Mouse (Mus musculus) spleen, postnatal 14 days (tissue): Measurements from ENCODE around the gene Ebf1.

Experiments
- DNase-seq, 2 experiments: peaks; one replicate each; pipeline ENCODE4 v3.0.0; 2021 to 2022; ENCODE audit warnings: low spot score in 2 of 2

The Ebf1 gene

DNA sequence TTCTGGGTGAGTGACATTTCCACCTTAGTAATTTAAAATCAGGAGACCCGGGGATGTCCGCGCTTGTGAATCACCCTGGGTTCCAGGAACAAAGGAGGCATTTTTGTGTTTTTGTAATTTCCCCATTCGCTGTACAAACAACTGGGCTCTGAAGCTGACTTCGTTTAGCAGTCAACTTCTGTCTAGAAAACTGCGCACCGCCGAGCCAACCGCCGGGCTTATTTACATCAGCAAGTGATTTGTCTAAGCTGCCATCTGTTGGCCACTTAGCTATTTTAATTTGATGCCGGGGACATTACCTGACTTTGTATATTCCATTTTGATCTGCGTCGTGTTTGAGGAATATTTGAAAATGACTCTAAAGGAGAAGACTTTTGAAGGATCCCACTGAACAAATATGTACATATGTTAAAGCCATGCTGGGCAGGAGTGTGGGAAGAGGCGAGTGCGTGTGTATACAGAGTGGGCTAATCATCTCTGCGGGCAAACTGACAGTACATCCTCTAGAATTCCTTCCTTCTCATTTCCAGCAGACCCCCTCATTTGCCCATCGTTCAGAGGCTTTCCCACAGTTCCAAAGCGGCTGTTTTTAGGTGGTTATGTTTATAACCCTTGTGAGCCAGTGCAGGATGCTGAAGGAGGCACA is 216.4 kb downstream of the Ebf1 start:
- no peak for DNase-seq

DNA sequence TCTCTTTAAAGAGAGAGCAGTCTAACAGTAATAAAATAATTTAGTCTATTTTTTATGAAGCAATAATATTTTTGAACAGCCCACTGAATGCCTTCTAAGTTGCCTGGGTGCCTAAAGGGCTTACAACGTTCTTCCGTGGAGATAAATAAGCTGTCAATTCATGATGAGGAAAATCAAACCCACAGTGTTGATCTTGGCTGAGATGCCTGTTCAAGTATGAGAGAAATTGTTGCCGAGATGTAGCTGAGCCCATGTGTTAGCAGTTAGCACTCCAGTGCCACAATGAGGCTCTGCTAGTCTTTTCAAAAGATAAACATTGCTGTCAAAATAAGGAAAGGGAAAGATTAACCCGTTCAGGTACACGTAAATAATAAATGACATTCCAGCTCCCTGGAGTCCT is 218.0 kb downstream of the Ebf1 start:
- DNase-seq, result no peak

DNA sequence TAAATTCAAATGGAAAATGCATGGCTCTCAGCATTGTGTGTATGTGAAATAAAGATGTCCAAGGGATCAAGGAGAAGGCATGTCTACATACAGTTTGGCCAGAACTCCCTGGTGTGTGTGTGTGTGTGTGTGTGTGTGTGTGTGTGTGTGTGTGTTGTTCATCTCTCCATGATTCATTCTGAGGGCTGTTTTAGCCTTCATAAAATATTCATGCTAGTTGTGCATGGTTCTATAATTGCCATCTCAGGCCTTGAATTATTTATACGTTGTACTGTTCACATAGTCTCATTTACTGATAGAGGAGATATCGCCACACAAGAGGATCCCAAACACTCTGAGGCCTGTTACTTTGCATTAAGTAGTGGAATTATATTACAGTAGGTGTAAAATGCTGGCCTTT is 220.5 kb downstream of the Ebf1 start:
- no peak for DNase-seq

DNA sequence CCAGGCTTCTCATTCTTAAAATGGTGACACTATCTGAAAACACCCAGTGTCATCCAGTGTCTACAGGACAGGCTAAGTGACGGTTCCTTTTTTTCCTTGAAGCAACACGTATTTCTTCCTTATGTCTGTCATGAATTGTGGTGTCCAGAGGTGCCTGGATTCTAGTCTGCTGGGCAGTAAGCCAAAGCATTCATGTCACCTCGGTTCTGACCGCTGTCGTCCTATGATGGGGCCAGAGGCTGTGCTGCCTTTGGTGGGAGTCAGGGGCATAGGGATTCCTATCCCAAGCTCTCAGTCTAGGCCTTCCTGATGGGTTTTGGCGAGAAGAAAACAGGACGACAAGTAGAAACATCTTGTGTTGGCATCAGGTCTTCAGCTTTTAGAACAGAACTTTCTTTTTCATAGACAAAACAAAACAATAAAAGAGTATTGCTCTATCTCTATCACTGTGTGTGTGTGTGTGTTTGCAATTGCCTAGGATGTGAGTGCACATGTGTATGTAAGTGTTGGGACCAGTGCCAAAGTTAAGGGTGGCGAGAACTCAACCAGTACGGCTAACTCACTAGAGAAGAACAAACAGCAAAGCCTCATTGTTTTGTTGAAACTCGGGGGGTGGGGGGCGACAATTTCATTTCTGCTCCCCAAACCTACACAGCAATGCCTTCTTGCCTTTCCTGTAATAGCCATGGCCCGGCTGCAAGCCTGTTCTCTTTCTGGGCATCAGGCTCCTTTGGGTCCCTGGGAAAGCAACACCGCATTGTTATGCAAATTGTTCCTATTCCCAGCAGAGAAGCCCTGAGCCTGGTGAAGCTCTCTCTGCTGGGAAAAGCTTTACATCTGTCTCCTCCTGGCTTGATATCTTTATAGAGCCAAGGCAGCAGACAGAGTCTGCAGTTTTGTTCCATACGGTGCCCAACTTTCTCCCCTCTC is 224.3 kb downstream of the Ebf1 start:
- no peak for DNase-seq

DNA sequence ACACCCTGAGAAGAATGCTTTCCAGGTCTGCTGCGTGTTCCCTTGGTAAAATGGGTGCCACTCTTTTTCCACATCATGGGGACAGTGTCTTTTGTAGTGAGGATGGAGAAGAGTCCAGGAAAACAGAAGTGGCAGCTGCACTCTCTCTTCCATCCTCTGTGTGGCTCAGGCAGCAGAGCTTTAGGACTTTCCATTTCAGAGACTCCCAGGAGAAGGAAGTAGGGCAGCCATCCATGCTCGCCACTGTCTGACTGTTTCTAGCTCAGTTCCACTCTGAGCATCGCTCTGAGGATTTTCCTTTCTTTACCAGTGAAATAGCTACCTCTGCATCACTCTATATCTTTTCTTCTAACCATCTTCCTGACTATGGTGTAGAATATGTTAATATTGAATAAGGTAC is 234.8 kb downstream of the Ebf1 start:
- no peak for DNase-seq

DNA sequence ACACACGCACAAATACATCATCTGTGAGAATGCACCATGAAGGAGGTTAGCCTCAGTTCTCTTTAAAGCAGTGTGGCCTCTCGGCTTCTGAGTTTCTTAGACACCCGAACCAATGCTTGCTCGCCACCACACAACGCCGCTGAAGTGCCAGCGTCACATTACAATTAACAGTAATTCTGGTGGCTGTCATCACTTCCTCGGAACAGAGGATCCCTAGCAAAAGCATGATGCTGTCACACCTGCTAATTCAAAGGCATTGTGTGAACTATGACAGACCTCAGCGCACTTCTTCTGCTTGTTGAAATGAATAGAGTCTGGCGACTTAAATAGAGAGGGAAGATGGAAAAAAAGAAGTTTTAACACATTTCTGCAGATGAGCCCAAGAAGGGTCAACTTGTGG is 235.8 kb downstream of the Ebf1 start:
- no peak for DNase-seq

DNA sequence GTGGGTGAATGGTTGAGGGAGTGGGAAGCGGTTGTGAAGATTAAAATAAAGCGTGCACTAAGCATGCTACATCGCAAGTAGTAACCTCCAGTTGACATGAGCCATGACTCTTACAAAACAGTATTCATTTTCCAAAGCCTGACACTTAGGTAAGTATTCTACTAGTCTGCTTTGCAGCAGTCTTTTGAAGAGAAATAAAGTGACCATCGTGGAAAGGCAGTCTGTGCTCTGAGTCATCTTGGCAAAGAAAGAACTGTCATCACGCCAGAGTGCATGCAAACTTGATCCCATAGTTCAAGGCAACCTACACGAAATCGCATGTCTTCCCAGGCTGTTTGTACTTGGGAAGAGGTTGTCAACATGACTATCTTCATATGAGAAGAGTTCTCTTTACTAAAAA is 237.4 kb downstream of the Ebf1 start:
- DNase-seq, result no peak

DNA sequence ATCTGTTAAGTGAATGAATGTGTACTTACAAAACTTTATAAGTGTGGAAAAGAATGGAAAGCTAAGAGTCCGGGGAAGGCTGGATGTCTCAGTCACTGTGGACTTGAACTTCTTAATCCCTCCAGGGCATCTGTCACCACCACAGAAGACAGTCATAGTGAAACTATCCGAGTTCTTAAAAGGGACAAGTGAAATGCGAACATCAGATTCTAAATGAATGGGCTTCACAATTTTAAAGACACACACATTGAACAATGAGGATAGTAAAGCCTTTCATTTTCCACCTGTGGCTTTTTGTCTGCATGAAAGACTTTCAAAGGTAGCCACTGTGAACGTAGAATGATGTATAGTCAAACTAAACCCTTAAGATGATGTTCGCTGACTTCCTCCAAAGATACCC is 244.0 kb downstream of the Ebf1 start:
- DNase-seq, result no peak

DNA sequence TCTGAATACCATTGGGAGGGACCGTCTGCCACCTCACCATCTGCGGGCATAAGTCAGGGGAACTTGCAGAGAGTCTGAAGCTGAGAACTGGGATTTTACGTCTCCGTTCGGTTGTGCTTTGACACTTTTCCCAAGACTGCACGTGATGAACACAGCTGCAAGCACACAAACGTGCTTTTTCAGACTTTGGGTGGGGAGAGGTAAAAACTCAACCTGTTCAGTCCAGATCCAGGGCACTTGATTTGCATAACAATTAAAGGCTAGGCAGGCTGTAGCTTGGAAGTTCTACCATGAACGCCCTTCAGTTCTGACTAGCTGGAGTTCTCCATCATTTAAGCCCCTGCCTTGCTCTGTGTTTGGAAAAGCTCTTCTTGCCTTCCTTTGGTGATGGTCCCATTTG is 246.8 kb downstream of the Ebf1 start:
- DNase-seq, result no peak

DNA sequence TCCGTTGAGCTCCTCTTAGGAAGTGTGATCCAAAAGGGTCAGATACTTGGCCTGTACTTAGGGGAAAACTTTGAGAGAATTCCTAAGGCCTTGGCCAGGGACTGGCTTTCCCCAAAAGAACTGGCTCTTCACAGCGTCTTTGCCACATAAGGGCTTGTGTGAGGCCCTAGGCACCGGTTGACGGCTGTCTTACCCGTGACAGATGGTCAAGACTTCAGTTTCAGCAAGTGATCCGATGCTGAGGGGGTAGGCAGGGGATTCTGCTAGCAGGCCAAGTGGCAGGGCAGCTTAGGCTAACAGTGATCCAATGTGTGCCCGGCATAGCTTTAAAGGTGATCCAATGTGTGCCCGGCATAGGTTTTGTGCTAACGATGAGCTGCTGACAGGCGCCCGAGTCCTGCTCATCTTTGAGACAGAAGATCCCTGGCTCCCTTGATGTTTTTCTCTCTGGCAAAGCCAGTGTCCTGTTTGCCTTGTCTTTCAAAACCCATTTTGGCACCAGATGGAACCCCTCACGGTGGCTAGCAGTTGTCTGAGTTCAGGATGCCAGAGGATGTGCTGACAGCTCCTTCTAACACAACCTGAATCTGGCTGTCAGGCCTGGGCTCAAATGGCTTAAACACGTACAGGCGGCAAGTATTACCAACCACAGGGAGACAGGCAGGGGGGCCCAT is 249.5 kb downstream of the Ebf1 start:
- no peak for DNase-seq

DNA sequence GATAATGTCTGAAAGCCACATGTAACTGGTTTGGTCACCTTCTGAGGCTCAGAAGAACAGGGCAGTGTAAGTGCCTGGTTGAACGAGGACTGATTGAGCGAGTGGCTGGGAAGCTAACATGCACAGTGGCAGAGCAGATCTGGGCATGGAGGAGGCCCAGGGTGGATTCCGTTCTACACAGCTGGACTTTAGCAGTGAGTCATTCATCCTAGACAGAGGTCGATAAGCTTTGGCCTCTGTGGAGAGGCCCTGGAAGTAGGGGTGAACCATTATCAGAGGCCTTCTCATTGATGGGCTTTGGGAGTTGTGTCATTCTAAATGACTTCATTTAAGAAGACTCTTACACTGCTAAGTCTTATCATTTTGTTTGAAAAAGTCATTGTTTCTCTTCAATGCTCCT is 250.3 kb downstream of the Ebf1 start:
- no peak for DNase-seq

DNA sequence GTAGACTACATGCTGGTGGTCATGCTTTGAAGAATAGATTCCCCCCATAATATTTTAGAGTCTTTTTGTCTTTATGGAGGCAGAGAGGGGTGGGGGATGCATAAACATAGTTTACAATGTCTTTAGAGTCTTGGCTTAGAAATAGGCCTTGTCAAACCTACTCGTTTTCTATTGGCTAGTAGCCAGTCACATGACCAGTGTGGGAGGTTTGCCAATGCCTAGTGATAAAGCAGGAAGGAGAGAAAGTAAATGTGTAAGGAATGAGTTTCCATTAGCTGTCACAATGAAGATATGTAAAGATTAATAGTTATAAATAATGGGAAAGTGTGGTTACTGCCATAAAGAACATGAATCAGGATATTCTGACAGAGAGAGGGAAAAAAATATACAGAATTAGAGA is 256.8 kb downstream of the Ebf1 start:
- no peak for DNase-seq

DNA sequence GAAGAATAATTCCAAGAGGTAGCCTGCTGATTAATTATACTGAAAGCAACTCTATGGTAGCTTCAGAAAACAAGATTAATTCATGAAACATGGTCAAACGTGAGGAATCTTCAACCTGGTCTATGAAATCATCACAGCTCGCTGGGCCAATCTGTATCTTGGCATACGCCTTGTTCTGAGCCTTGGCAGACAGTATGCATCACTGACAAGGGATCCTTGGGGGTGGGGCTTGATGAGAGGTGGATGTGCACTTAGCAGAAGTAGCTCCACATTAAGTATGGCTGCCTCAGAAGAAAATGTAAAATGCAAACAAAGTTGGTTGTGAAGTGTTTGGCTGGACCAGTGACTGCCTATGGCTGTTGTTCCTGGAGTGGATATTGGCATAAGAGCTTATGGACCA is 258.1 kb downstream of the Ebf1 start:
- DNase-seq, result no peak

DNA sequence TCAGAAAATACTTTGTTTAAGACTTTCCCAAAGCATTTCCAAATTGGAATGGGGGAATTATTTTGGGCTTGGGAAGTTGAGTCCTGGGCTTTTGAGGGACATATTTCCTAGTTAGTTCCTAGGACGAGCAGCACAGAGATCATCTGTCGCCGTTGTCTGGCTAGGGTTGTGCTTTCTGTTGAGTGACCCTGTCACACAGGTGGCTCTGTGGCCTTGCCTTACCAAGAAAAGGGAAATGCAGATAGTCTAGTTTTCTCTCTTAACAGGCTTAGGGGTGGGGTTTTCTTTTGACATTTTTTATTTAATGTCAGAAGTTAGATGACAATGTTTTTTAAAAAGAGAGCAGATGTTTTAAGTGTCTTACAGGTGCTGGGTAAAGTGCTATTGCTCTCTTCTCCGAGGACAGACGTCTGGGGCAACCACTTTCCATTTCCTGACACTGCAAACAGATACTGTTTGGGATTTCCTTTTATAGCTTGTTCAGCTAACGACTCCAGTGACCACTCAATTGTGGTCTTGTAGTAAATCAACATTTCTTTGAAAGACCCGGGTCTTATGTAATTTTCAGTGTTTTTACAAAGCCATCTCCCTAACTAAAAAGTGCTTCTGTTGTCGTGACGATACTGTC is 264.1 kb downstream of the Ebf1 start:
- DNase-seq, result no peak

DNA sequence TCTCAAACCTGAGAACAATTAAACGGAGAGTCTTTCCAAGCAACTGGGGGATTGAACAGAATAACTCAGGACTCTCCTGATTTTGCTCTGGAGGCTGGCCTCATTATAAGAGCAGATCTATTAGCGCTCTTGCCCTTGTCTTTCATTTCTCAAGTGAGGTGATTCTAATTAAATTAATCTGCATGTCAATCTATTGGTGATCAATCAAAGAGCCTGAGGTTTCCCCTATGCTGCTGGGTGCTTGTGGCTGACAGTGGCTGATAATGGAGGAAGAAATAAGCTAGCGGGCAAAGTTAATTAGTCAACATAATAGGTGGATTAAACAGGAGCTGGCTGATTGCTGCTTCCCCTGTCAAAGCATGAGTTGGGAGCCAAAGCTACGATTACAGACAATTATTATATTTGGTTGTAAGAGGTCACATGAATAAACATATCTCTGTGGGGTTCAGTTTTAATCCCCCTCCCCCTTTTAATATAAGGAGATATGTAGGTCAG is 265.4 kb downstream of the Ebf1 start:
- no peak for DNase-seq

DNA sequence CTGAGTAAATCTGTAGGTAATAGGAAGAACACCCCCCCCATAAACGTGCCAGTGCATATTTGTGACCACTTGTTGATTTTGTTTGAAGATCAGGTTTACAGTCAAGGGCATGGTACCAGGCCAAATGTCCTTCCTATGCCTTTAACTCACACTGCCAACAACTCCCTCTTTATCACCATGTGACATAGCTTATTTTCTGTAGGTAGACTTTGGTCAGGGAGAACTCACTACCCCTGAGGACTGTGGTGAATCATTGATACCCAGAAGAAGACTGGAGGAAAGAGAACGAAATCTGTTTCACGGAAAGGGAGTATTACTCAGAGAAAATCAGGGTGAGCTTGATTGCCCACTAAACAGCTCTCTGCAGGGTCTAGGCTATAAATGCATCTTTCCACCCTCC is 267.2 kb downstream of the Ebf1 start:
- no peak for DNase-seq

DNA sequence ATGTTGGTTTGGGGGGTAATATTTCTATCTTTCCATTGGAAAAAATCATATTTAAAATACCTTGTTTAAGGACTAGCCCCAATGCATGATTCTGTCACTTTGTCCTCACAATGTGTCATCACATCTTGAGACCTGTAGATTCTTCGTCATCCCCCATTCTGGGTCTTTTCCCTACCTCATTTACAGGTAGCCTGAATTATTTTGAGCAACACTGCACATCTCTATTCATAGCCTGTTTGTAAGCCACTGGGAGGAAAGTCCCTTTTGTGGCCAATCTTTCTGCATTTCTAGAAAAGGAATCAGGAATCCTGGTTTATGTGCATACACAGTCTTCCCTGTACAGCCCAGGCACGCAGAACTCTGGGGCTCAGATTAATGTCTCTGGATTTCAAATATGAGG is 269.8 kb downstream of the Ebf1 start:
- no peak for DNase-seq

DNA sequence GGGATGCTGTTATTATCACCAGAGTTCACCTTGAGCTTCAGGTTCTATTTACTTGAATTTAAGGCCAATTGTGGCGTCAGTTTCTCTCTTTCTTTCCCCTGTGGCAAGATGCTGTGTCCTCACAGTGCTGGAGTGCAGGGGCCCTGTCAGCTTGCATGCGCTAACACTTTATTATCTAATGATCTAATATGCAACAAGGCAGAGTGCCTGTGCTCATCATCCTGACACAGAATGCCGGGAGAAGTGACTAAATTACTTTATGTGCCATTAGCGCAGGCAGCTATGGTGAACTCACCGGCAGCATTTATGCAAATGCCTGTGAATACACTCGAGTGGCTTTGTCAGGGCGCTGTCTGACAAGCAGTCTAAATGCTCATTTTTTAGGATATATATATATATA is 270.6 kb downstream of the Ebf1 start:
- no peak for DNase-seq

DNA sequence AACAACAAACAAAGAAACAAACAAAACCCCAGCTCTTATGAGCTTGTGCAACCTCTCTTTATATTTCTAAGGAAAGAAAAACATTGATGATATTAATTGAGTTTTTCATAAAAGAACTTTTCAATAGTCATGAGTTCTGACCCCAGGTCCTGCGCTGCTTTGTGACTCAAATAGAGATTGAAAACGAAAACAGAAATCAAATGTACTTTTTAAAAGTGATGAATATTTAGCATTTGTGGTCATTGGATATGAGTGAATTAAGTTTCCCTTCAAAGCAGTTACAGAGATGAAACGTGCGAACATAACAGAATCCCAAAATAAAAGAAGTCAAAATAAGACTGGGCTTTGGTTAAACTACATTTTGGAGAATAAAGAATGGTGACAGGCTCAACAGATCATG is 271.3 kb downstream of the Ebf1 start:
- DNase-seq, result no peak

DNA sequence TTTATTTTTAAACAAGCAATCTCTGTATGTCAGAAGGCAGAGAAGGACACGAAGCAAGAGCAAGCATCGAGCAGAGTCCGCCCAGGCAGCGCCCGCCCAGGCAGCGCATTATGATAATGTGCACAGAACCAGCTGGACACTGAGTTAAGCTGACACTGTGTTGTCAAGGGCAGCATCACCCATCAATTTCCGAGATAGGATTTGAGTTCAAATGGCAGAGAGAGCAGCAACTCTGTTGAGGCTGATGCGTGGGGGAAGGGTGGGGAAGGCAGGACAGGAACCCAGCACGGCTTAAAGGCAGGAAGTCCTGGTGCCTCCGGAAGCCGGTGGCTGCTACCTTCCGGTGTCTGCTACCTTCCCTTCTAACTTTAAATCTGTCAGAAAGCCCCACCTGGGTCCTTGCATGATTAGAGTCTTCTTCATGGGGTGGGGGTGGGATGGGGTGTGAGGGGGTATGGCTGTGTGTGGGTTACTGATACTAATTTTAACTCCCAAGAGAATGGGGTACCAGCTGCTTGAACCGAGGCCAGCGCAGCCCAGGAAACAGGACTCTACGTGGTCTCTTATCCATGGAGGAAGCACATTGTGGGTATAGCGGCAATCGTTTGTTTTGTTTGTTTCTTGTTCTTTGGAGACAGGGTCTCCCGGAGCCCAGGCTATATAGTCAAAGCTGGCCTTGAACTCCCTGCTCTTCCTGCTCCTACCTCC is 275.9 kb downstream of the Ebf1 start:
- DNase-seq, result peak; percentile 43 to 54

DNA sequence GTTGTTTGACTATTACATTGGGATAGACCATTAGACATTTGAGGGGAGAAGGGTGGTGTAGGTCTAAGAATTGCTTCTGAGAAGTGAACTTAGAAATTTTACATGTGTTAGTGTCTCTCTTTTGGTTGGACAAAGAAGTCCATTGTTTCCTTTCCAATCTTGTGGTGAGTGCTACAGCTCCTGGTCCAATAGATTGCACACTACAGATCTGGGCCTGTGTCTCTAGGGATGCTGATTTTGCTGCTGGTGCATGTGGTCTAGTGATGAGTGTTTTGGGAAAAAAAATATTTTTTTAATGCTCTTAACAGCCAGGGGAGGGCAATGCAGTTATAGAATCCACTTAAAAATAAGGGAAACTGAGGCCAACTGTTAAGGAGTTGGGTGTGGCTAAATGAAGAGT is 276.9 kb downstream of the Ebf1 start:
- no peak for DNase-seq

DNA sequence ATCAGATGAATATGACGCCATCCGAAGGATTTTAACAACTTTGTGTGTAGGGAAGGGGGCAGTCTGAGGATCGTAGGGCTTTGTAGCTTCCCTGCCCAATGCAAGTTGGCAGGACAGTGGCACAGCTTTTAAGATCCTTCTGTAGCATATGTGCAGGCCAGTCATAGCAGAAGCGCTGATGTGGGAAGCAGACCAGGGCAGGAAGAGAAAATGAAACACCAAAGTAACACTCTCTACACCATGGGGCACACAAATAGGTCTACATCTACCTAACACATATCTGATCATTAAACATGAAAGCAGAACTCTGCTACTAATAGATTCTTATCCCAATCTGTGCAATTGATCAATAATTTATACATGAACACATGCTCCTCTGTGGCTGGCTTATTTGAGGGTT is 277.7 kb downstream of the Ebf1 start:
- no peak for DNase-seq
